Mouse (Mus musculus): ENCODE measurements around the gene Sec23b. TPM values are rescaled to one million over a fixed set of nuclear protein-coding genes. Genes with fewer than 3 reads are reported as not detected.

Sec23b gene
- polyA plus RNA-seq, 1 experiment, result 37.4 TPM

DNA sequence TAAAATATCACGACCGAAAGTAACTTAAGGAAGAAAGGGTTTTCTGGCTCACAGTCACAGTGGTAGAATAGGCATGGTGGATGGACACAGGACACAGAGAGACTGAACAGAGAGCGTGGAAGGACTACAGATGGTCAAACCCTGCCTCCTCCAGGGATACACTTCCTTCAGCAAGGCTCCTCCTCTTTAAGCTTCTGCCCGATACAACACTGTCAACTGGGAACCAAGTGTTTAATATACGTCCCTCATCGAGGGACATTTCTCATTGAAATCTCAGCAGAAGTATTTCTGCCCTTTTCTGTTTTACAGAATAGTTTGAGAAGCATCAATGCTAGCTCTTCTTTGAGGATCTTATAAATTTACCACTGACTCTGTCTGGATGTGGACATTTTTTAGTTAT is 57.9 kb downstream of the Sec23b start:
- H3K4me1 ChIP-seq (ENCODE audit: control insufficient read depth, insufficient read depth, low read length), result no peaks in the 10 kb centered on the region
- no peak overlapping the region for H3K4me3 ChIP-seq (ENCODE audit: control insufficient read depth, low read depth, low read length)
- no peaks in the 10 kb centered on the region for H3K36me3 ChIP-seq (ENCODE audit: control insufficient read depth, insufficient read depth, low read length)
- TF ChIP-seq CTCF (IDR thresholded peaks at IDR 0.05; ENCODE audit: control insufficient read depth, insufficient read depth, insufficient replicate concordance, low read depth, low read length) (no peak), POLR2A (IDR thresholded peaks at IDR 0.05; ENCODE audit: control insufficient read depth, low read depth, low read length) (no peak)
- no peaks in the 10 kb centered on the region for H3K27me3 ChIP-seq (ENCODE audit: control insufficient read depth, insufficient read depth, low read length)
- no peak overlapping the region for H3K27ac ChIP-seq (ENCODE audit: control insufficient read depth, insufficient read depth, low read depth, low read length)

DNA sequence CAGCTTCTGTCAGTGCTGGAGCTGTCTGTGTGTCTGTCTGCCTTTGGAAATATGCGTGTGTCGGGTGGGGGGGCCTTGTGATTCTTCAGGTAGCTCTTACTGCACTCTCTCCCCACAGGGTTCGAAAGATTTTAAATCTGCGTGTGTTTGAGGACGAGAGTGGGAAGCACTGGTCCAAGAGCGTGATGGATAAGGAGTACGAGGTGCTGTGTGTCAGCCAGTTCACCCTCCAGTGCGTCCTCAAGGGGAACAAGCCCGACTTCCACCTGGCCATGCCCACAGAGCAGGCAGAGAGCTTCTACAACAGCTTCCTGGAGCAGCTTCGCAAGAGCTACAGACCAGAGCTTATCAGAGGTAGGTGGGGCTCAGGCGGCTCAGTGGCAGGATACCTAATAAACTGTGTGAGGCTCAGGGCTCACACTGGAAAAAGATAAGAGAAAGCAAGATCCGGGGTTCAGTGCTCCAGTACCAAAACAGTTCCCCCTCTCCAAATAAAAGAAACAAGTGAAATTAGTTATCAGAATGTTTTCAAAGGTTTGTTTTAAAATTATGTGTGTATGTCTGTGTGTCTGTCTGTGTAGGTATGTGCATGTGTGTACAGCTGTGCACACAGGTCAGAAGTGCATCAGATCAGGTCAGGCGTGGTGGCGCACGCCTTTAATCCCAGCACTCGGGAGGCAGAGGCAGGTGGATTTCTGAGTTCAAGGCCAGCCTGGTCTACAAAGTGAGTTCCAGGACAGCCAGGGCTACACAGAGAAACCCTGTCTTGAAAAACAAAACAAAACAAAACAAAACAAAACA is 61.2 kb downstream of the Sec23b start:
- H3K4me3 ChIP-seq (ENCODE audit: control insufficient read depth, low read depth, low read length), result no peak overlapping the region
- no peaks in the 10 kb centered on the region for H3K4me1 ChIP-seq (ENCODE audit: control insufficient read depth, insufficient read depth, low read length)
- no peaks in the 10 kb centered on the region for H3K27me3 ChIP-seq (ENCODE audit: control insufficient read depth, insufficient read depth, low read length)
- no peak overlapping the region for H3K27ac ChIP-seq (ENCODE audit: control insufficient read depth, insufficient read depth, low read depth, low read length)
- no peaks in the 10 kb centered on the region for H3K36me3 ChIP-seq (ENCODE audit: control insufficient read depth, insufficient read depth, low read length)
- TF ChIP-seq CTCF (IDR thresholded peaks at IDR 0.05; ENCODE audit: control insufficient read depth, insufficient read depth, insufficient replicate concordance, low read depth, low read length), result no peak
- TF ChIP-seq POLR2A (IDR thresholded peaks at IDR 0.05; ENCODE audit: control insufficient read depth, low read depth, low read length), result no peak

DNA sequence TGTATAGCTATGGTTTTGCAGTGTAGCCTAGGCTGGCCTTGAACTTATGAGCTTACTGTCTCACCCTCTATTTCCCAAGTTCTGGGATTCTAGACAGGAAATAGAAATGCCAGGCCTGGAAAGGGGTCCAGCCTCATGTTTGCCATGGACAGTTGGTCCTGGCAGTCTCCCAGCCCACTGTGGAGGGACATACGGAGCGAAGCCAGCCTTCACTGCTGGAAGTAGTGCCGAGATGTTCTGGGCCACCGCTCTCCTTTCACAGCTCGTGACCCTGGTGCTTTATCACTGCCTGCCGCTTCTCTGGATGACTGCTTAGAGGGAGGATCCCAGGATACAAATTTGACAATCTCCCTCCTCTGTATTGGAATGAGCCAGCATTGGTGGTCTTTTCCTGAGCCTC is 65.5 kb downstream of the Sec23b start:
- TF ChIP-seq CTCF (IDR thresholded peaks at IDR 0.05; ENCODE audit: control insufficient read depth, insufficient read depth, insufficient replicate concordance, low read depth, low read length) (no peak), POLR2A (IDR thresholded peaks at IDR 0.05; ENCODE audit: control insufficient read depth, low read depth, low read length) (no peak)

DNA sequence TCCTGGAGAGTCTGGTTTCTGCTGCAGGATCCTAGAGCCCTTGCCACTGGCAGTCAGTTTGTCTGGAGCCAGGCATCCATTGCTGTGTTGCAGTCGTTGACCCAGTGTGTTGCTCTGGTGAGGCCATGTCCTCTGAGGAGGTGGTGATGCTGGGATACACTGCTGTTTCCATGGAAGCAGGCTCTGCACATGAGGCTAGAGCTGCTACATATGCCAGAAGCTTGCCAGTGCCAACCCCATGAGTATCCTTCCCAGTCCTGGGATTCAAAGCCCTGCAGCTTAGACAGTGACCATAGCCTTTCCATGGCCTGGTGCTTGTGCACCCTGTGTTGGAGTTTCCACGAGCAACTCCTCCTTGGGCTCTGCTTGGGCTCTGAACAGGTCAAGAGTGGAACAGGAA is 77.5 kb downstream of the Sec23b start:
- Histone ChIP-seq H3K36me3 (ENCODE audit: control insufficient read depth, insufficient read depth, low read length) (no peaks in the 10 kb centered on the region), H3K4me1 (ENCODE audit: control insufficient read depth, insufficient read depth, low read length) (no peaks in the 10 kb centered on the region), H3K27me3 (ENCODE audit: control insufficient read depth, insufficient read depth, low read length) (no peaks in the 10 kb centered on the region), H3K27ac (ENCODE audit: control insufficient read depth, insufficient read depth, low read depth, low read length) (no peak overlapping the region), H3K4me3 (ENCODE audit: control insufficient read depth, low read depth, low read length) (no peak overlapping the region)
- TF ChIP-seq POLR2A (IDR thresholded peaks at IDR 0.05; ENCODE audit: control insufficient read depth, low read depth, low read length) (no peak), CTCF (IDR thresholded peaks at IDR 0.05; ENCODE audit: control insufficient read depth, insufficient read depth, insufficient replicate concordance, low read depth, low read length) (no peak)

More for the DNA sequence above, 65.5 kb downstream of the Sec23b start:
- Histone ChIP-seq H3K36me3 (ENCODE audit: control insufficient read depth, insufficient read depth, low read length) (no peaks in the 10 kb centered on the region), H3K27me3 (ENCODE audit: control insufficient read depth, insufficient read depth, low read length) (no peaks in the 10 kb centered on the region), H3K4me1 (ENCODE audit: control insufficient read depth, insufficient read depth, low read length) (no peaks in the 10 kb centered on the region), H3K27ac (ENCODE audit: control insufficient read depth, insufficient read depth, low read depth, low read length) (no peak overlapping the region), H3K4me3 (ENCODE audit: control insufficient read depth, low read depth, low read length) (no peak overlapping the region)

DNA sequence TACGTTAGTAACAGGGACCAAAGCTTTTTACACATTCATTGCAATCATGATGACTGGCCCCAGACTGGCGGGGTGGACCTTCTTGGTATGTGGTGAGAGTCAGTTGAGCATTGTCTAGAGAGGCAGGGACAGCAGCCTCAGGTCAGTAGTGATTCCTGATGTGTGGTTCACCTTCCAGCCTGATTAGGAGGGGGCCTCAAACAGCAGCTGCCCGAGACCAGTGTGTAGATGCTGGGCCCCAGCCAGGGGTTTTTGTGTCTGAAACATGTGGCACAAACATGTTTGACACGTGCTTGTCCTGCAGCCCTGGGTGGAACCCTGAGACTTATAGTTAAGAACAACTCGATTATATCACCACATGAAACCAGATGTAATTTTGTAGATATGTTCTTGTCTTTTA is 78.2 kb downstream of the Sec23b start:
- Histone ChIP-seq H3K27me3 (ENCODE audit: control insufficient read depth, insufficient read depth, low read length) (no peaks in the 10 kb centered on the region), H3K36me3 (ENCODE audit: control insufficient read depth, insufficient read depth, low read length) (no peaks in the 10 kb centered on the region), H3K27ac (ENCODE audit: control insufficient read depth, insufficient read depth, low read depth, low read length) (no peak overlapping the region), H3K4me1 (ENCODE audit: control insufficient read depth, insufficient read depth, low read length) (no peaks in the 10 kb centered on the region), H3K4me3 (ENCODE audit: control insufficient read depth, low read depth, low read length) (no peak overlapping the region)
- TF ChIP-seq POLR2A (IDR thresholded peaks at IDR 0.05; ENCODE audit: control insufficient read depth, low read depth, low read length) (no peak), CTCF (IDR thresholded peaks at IDR 0.05; ENCODE audit: control insufficient read depth, insufficient read depth, insufficient replicate concordance, low read depth, low read length) (no peak)

DNA sequence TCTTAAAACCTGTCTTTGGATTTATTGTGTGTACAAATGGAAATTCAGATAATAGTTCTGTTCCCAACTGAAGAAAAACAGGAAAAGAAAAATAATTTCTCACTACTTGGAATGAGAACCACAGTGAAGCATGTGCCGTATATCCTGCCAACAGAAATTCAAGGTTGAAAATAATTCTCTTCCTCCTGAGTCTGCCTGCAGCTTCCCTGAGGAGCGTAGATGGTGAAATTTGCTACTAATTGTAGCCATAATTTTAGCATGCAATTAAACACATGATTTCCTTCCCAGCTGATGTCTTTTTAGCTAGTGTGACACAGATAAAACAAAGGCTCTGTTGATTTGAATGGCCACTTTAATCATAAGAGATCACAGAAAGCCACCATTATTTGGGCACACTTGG is 78.7 kb downstream of the Sec23b start:
- Histone ChIP-seq H3K4me3 (ENCODE audit: control insufficient read depth, low read depth, low read length) (no peak overlapping the region), H3K27ac (ENCODE audit: control insufficient read depth, insufficient read depth, low read depth, low read length) (no peak overlapping the region), H3K36me3 (ENCODE audit: control insufficient read depth, insufficient read depth, low read length) (no peaks in the 10 kb centered on the region), H3K27me3 (ENCODE audit: control insufficient read depth, insufficient read depth, low read length) (no peaks in the 10 kb centered on the region), H3K4me1 (ENCODE audit: control insufficient read depth, insufficient read depth, low read length) (no peaks in the 10 kb centered on the region)
- TF ChIP-seq CTCF (IDR thresholded peaks at IDR 0.05; ENCODE audit: control insufficient read depth, insufficient read depth, insufficient replicate concordance, low read depth, low read length), result no peak
- no peak for TF ChIP-seq POLR2A (IDR thresholded peaks at IDR 0.05; ENCODE audit: control insufficient read depth, low read depth, low read length)

DNA sequence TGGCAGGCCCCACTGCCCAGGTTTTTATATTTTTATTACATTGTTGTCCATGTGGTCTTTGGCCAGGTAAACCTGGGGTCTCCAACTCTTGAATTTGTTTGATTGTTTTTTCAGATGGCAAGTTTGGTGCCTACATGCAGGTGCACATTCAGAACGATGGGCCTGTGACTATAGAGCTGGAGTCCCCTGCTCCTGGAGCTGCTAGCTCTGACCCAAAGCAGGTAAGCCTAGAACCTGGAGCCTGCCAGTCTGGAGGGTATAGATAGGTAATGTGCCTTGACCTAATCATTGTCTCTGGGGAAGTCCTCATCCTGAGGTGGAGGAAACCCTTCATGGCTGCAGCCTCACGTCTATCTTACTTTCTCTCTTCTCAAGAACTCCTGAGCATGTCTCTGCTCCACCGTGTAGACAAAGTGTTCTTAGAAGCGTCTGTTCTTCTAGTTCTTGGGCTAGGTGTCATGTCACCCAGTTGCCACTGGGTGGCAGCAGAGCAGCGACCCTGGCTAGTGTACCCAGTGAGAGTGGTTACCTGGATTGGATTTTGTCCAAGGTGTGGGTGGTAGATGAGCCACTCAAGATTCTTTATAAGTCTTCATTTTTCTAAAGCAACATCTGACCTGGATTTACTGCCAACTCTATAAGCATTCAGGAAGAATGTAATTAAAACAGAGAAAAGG is 79.8 kb downstream of the Sec23b start:
- H3K4me1 ChIP-seq (ENCODE audit: control insufficient read depth, insufficient read depth, low read length), result no peaks in the 10 kb centered on the region
- TF ChIP-seq POLR2A (IDR thresholded peaks at IDR 0.05; ENCODE audit: control insufficient read depth, low read depth, low read length) (no peak), CTCF (IDR thresholded peaks at IDR 0.05; ENCODE audit: control insufficient read depth, insufficient read depth, insufficient replicate concordance, low read depth, low read length) (peak; percentile 87; the same call in 1 of the 2 replicates)
- no peak overlapping the region for H3K27ac ChIP-seq (ENCODE audit: control insufficient read depth, insufficient read depth, low read depth, low read length)
- H3K27me3 ChIP-seq (ENCODE audit: control insufficient read depth, insufficient read depth, low read length), result no peaks in the 10 kb centered on the region
- H3K4me3 ChIP-seq (ENCODE audit: control insufficient read depth, low read depth, low read length), result no peak overlapping the region
- H3K36me3 ChIP-seq (ENCODE audit: control insufficient read depth, insufficient read depth, low read length), result no peaks in the 10 kb centered on the region
